16 mouse cellular contexts compared by ENCODE assay signal in genomic region chr6:38316050-38316449, GRCm38 (mm10). TPM values are rescaled to one million over a fixed set of nuclear protein-coding genes. Genes with fewer than 3 reads are reported as not detected.
DNase-seq lines count a peak whose midpoint lies in the region; ATAC-seq lines count a peak whose summit lies in the region.
"Had no signal": no experiment of that assay in that cellular context is flagged by ENCODE, and none has a peak within 500 bp of the region (broad histone marks: within the 10 kb centered on the region; RNA-seq: fewer than 3 reads in every experiment).

No protein-coding gene starts in this region.

- peaks cover 100% of the 10 kb centered on the region for H3K36me3 ChIP-seq in liver, embryonic 13.5 days
- H3K36me3 ChIP-seq: lung, embryonic 15.5 days; midbrain, embryonic 12.5 days had no signal

- DNase-seq in thymus, postnatal 4 days, result peak; percentile 44
- no peak for DNase-seq in thymus, adult 18-20 months
- peak; percentile 22 for DNase-seq in ZHBTc4 (ENCODE audit: low read depth, low spot score)
- peak; percentile 89 for DNase-seq in liver, embryonic 13.5 days
- no peak for DNase-seq in kidney, adult 8-10 months
- DNase-seq in adrenal gland, postnatal 10 days, result no peak
- no peak for DNase-seq in kidney, adult 11 months
- DNase-seq: adrenal gland, postnatal 36 days; cerebellum, adult 18-20 months; gastrocnemius, postnatal 14 days; kidney, postnatal 4 days; retina, postnatal 1 day had no signal

- no peaks in the 10 kb centered on the region for H3K9me3 ChIP-seq in liver, embryonic 13.5 days (replicated peaks)
- H3K9me3 ChIP-seq: lung, embryonic 15.5 days; midbrain, embryonic 12.5 days had no signal

- peak overlapping the region; percentile 39 for H3K9ac ChIP-seq in liver, embryonic 13.5 days
- H3K9ac ChIP-seq: lung, embryonic 15.5 days; midbrain, embryonic 12.5 days had no signal

- peak overlapping the region; percentile 15 for H3K4me3 ChIP-seq in liver, embryonic 13.5 days (replicated peaks)
- H3K4me3 ChIP-seq: lung, embryonic 15.5 days; midbrain, embryonic 12.5 days had no signal

- WGBS in liver, embryonic 13.5 days (ENCODE audit: insufficient replicate concordance), result 73% methylated on average over 4 of the region's 4 CpGs

- H3K27ac ChIP-seq in liver, embryonic 13.5 days, result peak overlapping the region; percentile 91
- H3K27ac ChIP-seq: lung, embryonic 15.5 days; midbrain, embryonic 12.5 days had no signal

- ATAC-seq in liver, embryonic 13.5 days (ENCODE audit: low read depth), result peak; percentile 96
- ATAC-seq: forebrain, embryonic 14.5 days; Patski had no signal

- no peaks in the 10 kb centered on the region for H3K27me3 ChIP-seq in liver, embryonic 13.5 days
- H3K27me3 ChIP-seq: lung, embryonic 15.5 days; midbrain, embryonic 12.5 days; Patski had no signal

- H3K4me2 ChIP-seq in liver, embryonic 13.5 days, result peak overlapping the region; percentile 55
- H3K4me2 ChIP-seq: lung, embryonic 15.5 days; midbrain, embryonic 12.5 days had no signal

- H3K4me1 ChIP-seq in liver, embryonic 13.5 days (replicated peaks), result peaks cover 42% of the 10 kb centered on the region
- H3K4me1 ChIP-seq: lung, embryonic 15.5 days; midbrain, embryonic 12.5 days had no signal

RNA-seq across cellular contexts. Expression of gene Zc3hav1l, which starts 17.0 kb away (rescaled TPM):
- polyA plus RNA-seq in liver, embryonic 13.5 days (2015; fragmentation: Nextera tagmentation; extraction: Ambion mirVana), result 1.6 and 2.1 TPM in 2 replicates
- 1 to 10 TPM; 4.3 to 6.0 TPM for total RNA-seq in adrenal gland, postnatal 10 days (2021)

RNA-seq across cellular contexts. Expression of gene Zc3hav1, which starts 38.4 kb away (rescaled TPM):
- polyA plus RNA-seq in liver, embryonic 13.5 days (2015; fragmentation: Nextera tagmentation; extraction: Ambion mirVana), result 24.6 and 25.8 TPM in 2 replicates
- 10 to 100 TPM; 36.1 to 42.0 TPM for total RNA-seq in adrenal gland, postnatal 10 days (2021)

Comparison
In these comparisons a context has a peak if more than half of its experiments do, and no peak if none do; other contexts are left out.
1. DNase-seq: peak in thymus, postnatal 4 days (single experiment), ZHBTc4 (single experiment) and liver, embryonic 13.5 days (single experiment); none in thymus, adult 18-20 months (0 of 2), kidney, adult 8-10 months (0 of 2), adrenal gland, postnatal 10 days (single experiment) and kidney, adult 11 months (single experiment).